Mouse (Mus musculus) common myeloid progenitor, adult 5-6 weeks (primary cell): ENCODE measurements around the gene Fam89a. TPM values are rescaled to one million over a fixed set of nuclear protein-coding genes. Genes with fewer than 3 reads are reported as not detected.

ENCODE experiments used
- ATAC-seq: replicated peaks from 2 replicates; pipeline ENCODE4 v1.8.0; 2016; ENCODE audit warnings: low read depth, mild to moderate bottlenecking, moderate TSS enrichment, inconsistent platforms; ENCODE audit not compliant: poor library complexity, severe bottlenecking
- total RNA-seq: library from RNA; stranded (forward); fragments of 200-1000, 187-1606 nt; gene quantifications from 2 replicates; pipeline ENCODE4 v1.2.3, GENCODE M21; 2017

Fam89a gene
- total RNA-seq, 1 experiment from 2014 or later = not detected

GRCm38 (mm10) chr8:124754792-124755190, 3.2 kb upstream of the Fam89a start:
- no peak for ATAC-seq

- ATAC-seq = no peak
Measured at GRCm38 (mm10) chr8:124754101-124754791, 2.6 kb upstream of the Fam89a start.

GRCm38 (mm10) chr8:124752325-124752862, 762 bp upstream of the Fam89a start:
- no peak for ATAC-seq

GRCm38 (mm10) chr8:124751191-124751590, 441 bp downstream of the Fam89a start:
- no peak for ATAC-seq

GRCm38 (mm10) chr8:124746661-124747060, 5.0 kb downstream of the Fam89a start:
- ATAC-seq = no peak

- no peak for ATAC-seq
Measured at GRCm38 (mm10) chr8:124739268-124739667, 12.4 kb downstream of the Fam89a start.

- ATAC-seq = no peak
Measured at GRCm38 (mm10) chr8:124735371-124735911, 16.2 kb downstream of the Fam89a start.

GRCm38 (mm10) chr8:124732828-124733227, 18.8 kb downstream of the Fam89a start:
- ATAC-seq = peak; percentile 69

- ATAC-seq = no peak
Measured at GRCm38 (mm10) chr8:124724301-124724700, 27.3 kb downstream of the Fam89a start.

GRCm38 (mm10) chr8:124721862-124722515, 29.6 kb downstream of the Fam89a start, which contains the start of the genes Ttc13 and Arv1:
Gene Ttc13 (minus strand): TSS chr8:124721983.
Gene Arv1 (plus strand): TSS chr8:124722139.
- ATAC-seq = peak; percentile 96

- no peak for ATAC-seq
Measured at GRCm38 (mm10) chr8:124720938-124721861, 30.4 kb downstream of the Fam89a start.

- ATAC-seq = no peak
Measured at GRCm38 (mm10) chr8:124720133-124720532, 31.5 kb downstream of the Fam89a start.

GRCm38 (mm10) chr8:124715736-124716135, 35.9 kb downstream of the Fam89a start:
- no peak for ATAC-seq

- peak; percentile 66 for ATAC-seq
Measured at GRCm38 (mm10) chr8:124713207-124713606, 38.4 kb downstream of the Fam89a start.

- ATAC-seq = no peak
Measured at GRCm38 (mm10) chr8:124705823-124706222, 45.8 kb downstream of the Fam89a start.

- ATAC-seq = no peak
Measured at GRCm38 (mm10) chr8:124704376-124704775, 47.3 kb downstream of the Fam89a start.

GRCm38 (mm10) chr8:124703526-124703925, 48.1 kb downstream of the Fam89a start:
- ATAC-seq = no peak

GRCm38 (mm10) chr8:124702183-124702582, 49.4 kb downstream of the Fam89a start:
- no peak for ATAC-seq

GRCm38 (mm10) chr8:124701023-124701422, 50.6 kb downstream of the Fam89a start:
- ATAC-seq = no peak

GRCm38 (mm10) chr8:124700271-124700670, 51.4 kb downstream of the Fam89a start:
- no peak for ATAC-seq
